In the genomic region with DNA sequence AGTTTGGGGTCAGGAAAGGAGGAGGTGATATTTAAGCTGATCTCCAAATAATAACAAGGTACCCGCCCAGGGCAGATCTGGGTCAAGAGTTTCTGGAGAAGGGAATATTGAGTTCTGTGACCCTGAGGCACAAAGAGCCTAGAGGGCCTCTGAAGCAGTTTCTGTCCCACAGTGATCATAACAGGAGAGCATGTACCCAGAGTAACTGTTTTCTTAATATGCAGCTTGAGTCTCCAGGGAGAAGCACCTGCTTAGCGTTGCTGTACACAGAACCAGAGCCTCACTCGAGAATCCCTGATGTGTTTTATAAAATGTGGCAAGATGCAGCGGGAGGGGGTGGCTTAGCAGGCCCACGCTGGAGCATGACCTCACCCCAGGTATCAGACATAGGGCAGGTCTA, we compare ENCODE assay signal across 20 mouse cellular contexts.
"Had no signal": no experiment of that assay in that cellular context is flagged by ENCODE, and none has a peak within 500 bp of the region (broad histone marks: within the 10 kb centered on the region; RNA-seq: fewer than 3 reads in every experiment).

No protein-coding gene starts in this region.

- H3K9ac ChIP-seq: intestine, embryonic 15.5 days; kidney, embryonic 15.5 days; limb, embryonic 13.5 days; liver, embryonic 12.5 days; liver, embryonic 15.5 days; lung, embryonic 15.5 days; stomach, embryonic 15.5 days had no signal

- H3K9me3 ChIP-seq: intestine, embryonic 15.5 days; kidney, embryonic 15.5 days; limb, embryonic 10.5 days; liver, embryonic 15.5 days; lung, embryonic 15.5 days; stomach, embryonic 15.5 days had no signal

- H3K4me1 ChIP-seq: intestine, embryonic 15.5 days; kidney, embryonic 15.5 days; limb, embryonic 10.5 days; limb, embryonic 13.5 days; liver, embryonic 12.5 days; liver, embryonic 15.5 days; lung, embryonic 15.5 days; megakaryocyte, embryonic 14.5 days; stomach, embryonic 15.5 days had no signal

- H3K27me3 ChIP-seq: intestine, embryonic 15.5 days; kidney, embryonic 15.5 days; limb, embryonic 13.5 days; liver, embryonic 12.5 days; liver, embryonic 15.5 days; lung, embryonic 15.5 days; megakaryocyte, embryonic 14.5 days; stomach, embryonic 15.5 days had no signal

- H3K4me3 ChIP-seq: intestine, embryonic 15.5 days; kidney, embryonic 15.5 days; limb, embryonic 10.5 days; limb, embryonic 13.5 days; liver, embryonic 12.5 days; liver, embryonic 15.5 days; lung, embryonic 15.5 days; megakaryocyte, embryonic 14.5 days; stomach, embryonic 15.5 days had no signal

- H3K27ac ChIP-seq: intestine, embryonic 15.5 days; kidney, embryonic 15.5 days; limb, embryonic 10.5 days; limb, embryonic 13.5 days; liver, embryonic 12.5 days; liver, embryonic 15.5 days; lung, embryonic 15.5 days; stomach, embryonic 15.5 days had no signal

- DNase-seq: kidney, adult 11 months; kidney, adult 8-10 months; kidney, postnatal 10 days; kidney, postnatal 36 days; liver; lung, adult 18-20 months; lung, postnatal 10 days; lung, postnatal 36 days; right cerebral cortex, postnatal 25 days; spleen, adult 18-20 months; thymus, postnatal 25 days had no signal

- ATAC-seq: intestine, embryonic 15.5 days; liver, embryonic 12.5 days had no signal

- H3K36me3 ChIP-seq: intestine, embryonic 15.5 days; kidney, embryonic 15.5 days; limb, embryonic 10.5 days; limb, embryonic 13.5 days; liver, embryonic 12.5 days; liver, embryonic 15.5 days; lung, embryonic 15.5 days; stomach, embryonic 15.5 days had no signal

- H3K4me2 ChIP-seq: intestine, embryonic 15.5 days; kidney, embryonic 15.5 days; limb, embryonic 13.5 days; liver, embryonic 12.5 days; liver, embryonic 15.5 days; lung, embryonic 15.5 days; stomach, embryonic 15.5 days had no signal
